Mouse (Mus musculus): ENCODE data around the gene Utp6. TPM values are rescaled to one million over a fixed set of nuclear protein-coding genes. Genes with fewer than 3 reads are reported as not detected.

The Utp6 gene
- polyA plus RNA-seq, 1 experiment from 2014 or later: 87.5 TPM

Other genes starting within 250 kb of the Utp6 start
- gene Suz12, start 30.7 kb upstream of the Utp6 start, polyA plus RNA-seq (2014; fragmentation: Nextera tagmentation; extraction: Ambion mirVana): 26.1 and 36.1 TPM in 2 replicates
- 27.0 and 27.9 TPM in 2 replicates for gene Crlf3, start 118.6 kb upstream of the Utp6 start, polyA plus RNA-seq (2014; fragmentation: Nextera tagmentation; extraction: Ambion mirVana)
- gene Atad5, start 127.0 kb upstream of the Utp6 start, polyA plus RNA-seq (2014; fragmentation: Nextera tagmentation; extraction: Ambion mirVana): 14.7 and 17.7 TPM in 2 replicates
- gene Tefm, start 179.8 kb upstream of the Utp6 start, polyA plus RNA-seq (2014; fragmentation: Nextera tagmentation; extraction: Ambion mirVana): 29.4 and 34.6 TPM in 2 replicates
- 1.1 and 1.4 TPM in 2 replicates for gene Adap2, start 191.7 kb upstream of the Utp6 start, polyA plus RNA-seq (2014; fragmentation: Nextera tagmentation; extraction: Ambion mirVana)
- 3.3 and 3.8 TPM in 2 replicates for gene Rnf135, start 221.5 kb upstream of the Utp6 start, polyA plus RNA-seq (2014; fragmentation: Nextera tagmentation; extraction: Ambion mirVana)
- gene Rhot1, start 246.6 kb upstream of the Utp6 start, polyA plus RNA-seq (2014; fragmentation: Nextera tagmentation; extraction: Ambion mirVana): 73.8 and 74.9 TPM in 2 replicates